Mouse (Mus musculus) neural tube, embryonic 12.5 days (tissue): Measurements from ENCODE around the gene Tas2r117. TPM values are rescaled to one million over a fixed set of nuclear protein-coding genes. Genes with fewer than 3 reads are reported as not detected.

Experiments
- ATAC-seq: fragments of 200-750 bp; cut with Nextera tagmentation; 2 replicates; pipeline ENCODE4 v1.8.0; 2017; ENCODE audit warnings: low read depth, mild to moderate bottlenecking, moderate TSS enrichment, moderate library complexity; ENCODE audit not compliant: low FRiP score
- H3K27ac ChIP-seq: fragments of 300-500 bp; sonication (generic); 2 replicates; pipeline ENCODE4 v1.5.1; 2016
- H3K27me3 ChIP-seq: fragments of 300-500 bp; sonication (generic); replicated peaks from 2 replicates; pipeline ENCODE4 v1.6.1; 2016; ENCODE audit warnings: mild to moderate bottlenecking
- H3K36me3 ChIP-seq: fragments of 300-500 bp; sonication (generic); 2 replicates; pipeline ENCODE4 v1.6.1; 2016; ENCODE audit warnings: mild to moderate bottlenecking
- H3K4me1 ChIP-seq: fragments of 300-500 bp; sonication (generic); 2 replicates; pipeline ENCODE4 v1.6.1; 2016
- H3K4me2 ChIP-seq: fragments of 300-500 bp; sonication (generic); replicated peaks from 2 replicates; pipeline ENCODE4 v1.6.1; 2016; ENCODE audit warnings: mild to moderate bottlenecking
- H3K4me3 ChIP-seq: fragments of 300-500 bp; sonication (generic); 2 replicates; pipeline ENCODE4 v1.5.1; 2016
- H3K9ac ChIP-seq: fragments of 300-500 bp; sonication (generic); 2 replicates; pipeline ENCODE4 v1.6.1; 2016; ENCODE audit warnings: mild to moderate bottlenecking
- H3K9me3 ChIP-seq: fragments of 300-500 bp; sonication (generic); 2 replicates; pipeline ENCODE4 v1.6.1; 2016; ENCODE audit warnings: mild to moderate bottlenecking
- WGBS: fragments of 180-500 bp; shearing (Covaris S2); methylation state at CpG from one replicate; pipeline ENCODE4 v1.1.7; 2016; 5-methylcytosine and 5-hydroxymethylcytosine counted together
- polyA plus RNA-seq: library from polyadenylated mRNA; unstranded; fragments of >200 nt; fragmentation: Nextera tagmentation; extraction: Ambion mirVana; gene quantifications from 2 replicates; pipeline ENCODE4 v1.2.1, GENCODE M21; 2016

The Tas2r117 gene
- polyA plus RNA-seq = not detected in 2 replicates

- no peak within 1 kb of the TSS for H3K4me3 ChIP-seq
- H3K9ac ChIP-seq = no peak within 1 kb of the TSS
- H3K36me3 ChIP-seq = no peaks in the 10 kb centered on the region
- no peak for ATAC-seq
- H3K27me3 ChIP-seq = no peaks in the 10 kb centered on the region
- no peak within 1 kb of the TSS for H3K27ac ChIP-seq
- WGBS = 83% methylated on average over 1 of the region's 1 CpGs
- H3K4me2 ChIP-seq = no peak within 1 kb of the TSS
- H3K9me3 ChIP-seq = no peaks in the 10 kb centered on the region
- no peaks in the 10 kb centered on the region for H3K4me1 ChIP-seq
Measured at GRCm38 (mm10) chr6:132802518-132802917, at the start of gene Tas2r117. Gene Tas2r117 (plus strand): TSS chr6:132802818.

DNA sequence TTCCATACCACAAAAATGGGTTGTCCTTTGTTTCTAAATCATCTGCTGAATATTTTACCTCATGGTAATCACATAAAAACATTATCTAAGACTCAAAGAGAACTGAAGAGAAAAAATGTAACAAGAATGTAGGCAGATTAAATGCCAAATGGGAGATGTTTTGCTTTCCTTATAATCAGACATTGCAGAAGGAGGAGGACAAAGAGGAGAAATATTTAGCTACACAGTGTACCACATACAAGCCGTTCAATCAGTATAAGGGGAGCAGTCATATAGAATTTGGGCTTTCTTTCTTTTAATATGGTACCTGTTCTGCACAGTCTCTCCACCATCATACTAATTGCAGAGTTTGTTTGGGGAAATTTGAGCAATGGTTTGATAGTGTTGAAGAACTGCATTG lies 48.2 kb upstream of the Tas2r117 start, which contains the start of gene Tas2r124:
Gene Tas2r124, plus strand, starts transcription at position 301 of the 400 bp plus-strand sequence.
- WGBS = 82% methylated on average over 1 of the region's 1 CpGs
- no peak within 1 kb of the TSS for H3K4me3 ChIP-seq
- no peaks in the 10 kb centered on the region for H3K4me1 ChIP-seq
- no peak within 1 kb of the TSS for H3K4me2 ChIP-seq
- H3K9me3 ChIP-seq = no peaks in the 10 kb centered on the region
- H3K27ac ChIP-seq = no peak within 1 kb of the TSS
- no peaks in the 10 kb centered on the region for H3K27me3 ChIP-seq
- H3K36me3 ChIP-seq = no peaks in the 10 kb centered on the region
- no peak within 1 kb of the TSS for H3K9ac ChIP-seq
- ATAC-seq = no peak

DNA sequence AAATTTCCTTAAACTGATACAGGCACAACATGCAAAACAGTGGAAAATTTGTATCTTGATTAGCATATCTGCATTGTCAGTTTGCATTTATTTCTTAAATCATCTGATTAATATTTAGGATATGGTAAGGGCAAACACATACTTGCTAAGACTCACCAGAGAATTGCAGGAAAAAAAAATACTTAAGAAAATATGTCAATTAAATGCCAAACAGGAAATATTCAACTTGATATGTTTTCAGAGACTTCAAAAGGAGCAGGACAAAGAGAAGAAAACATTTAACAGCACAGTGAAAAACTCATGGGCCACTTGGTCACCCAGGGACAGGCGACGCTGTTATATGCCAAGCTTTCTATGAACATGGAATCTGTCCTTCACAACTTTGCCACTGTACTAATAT lies 40.8 kb upstream of the Tas2r117 start, which contains the start of gene Tas2r102:
Gene Tas2r102, plus strand, starts transcription at position 301 of the 400 bp plus-strand sequence.
- no peaks in the 10 kb centered on the region for H3K36me3 ChIP-seq
- H3K9me3 ChIP-seq = no peaks in the 10 kb centered on the region
- H3K4me3 ChIP-seq = no peak within 1 kb of the TSS
- no peak within 1 kb of the TSS for H3K9ac ChIP-seq
- WGBS = 96% methylated on average over 2 of the region's 2 CpGs
- H3K27me3 ChIP-seq = no peaks in the 10 kb centered on the region
- ATAC-seq = no peak
- H3K27ac ChIP-seq = no peak within 1 kb of the TSS
- no peak within 1 kb of the TSS for H3K4me2 ChIP-seq
- no peaks in the 10 kb centered on the region for H3K4me1 ChIP-seq

- no peaks in the 10 kb centered on the region for H3K9me3 ChIP-seq
- no peaks in the 10 kb centered on the region for H3K4me1 ChIP-seq
- H3K4me2 ChIP-seq = no peak within 1 kb of the TSS
- no peak within 1 kb of the TSS for H3K27ac ChIP-seq
- no peak for ATAC-seq
- H3K4me3 ChIP-seq = no peak within 1 kb of the TSS
- no peaks in the 10 kb centered on the region for H3K27me3 ChIP-seq
- no peak within 1 kb of the TSS for H3K9ac ChIP-seq
- no peaks in the 10 kb centered on the region for H3K36me3 ChIP-seq
Measured at GRCm38 (mm10) chr6:132778062-132778461, 24.6 kb upstream of the Tas2r117 start, which contains the start of gene Tas2r136. Gene Tas2r136 (minus strand): TSS chr6:132778162.

- Histone ChIP-seq H3K27ac (no peak overlapping the region), H3K36me3 (no peaks in the 10 kb centered on the region), H3K27me3 (no peaks in the 10 kb centered on the region), H3K4me3 (no peak overlapping the region), H3K9me3 (peaks cover 25% of the 10 kb centered on the region), H3K4me1 (no peaks in the 10 kb centered on the region), H3K4me2 (no peak overlapping the region), H3K9ac (no peak overlapping the region)
- 20% methylated on average over 1 of the region's 1 CpGs for WGBS
- no peak for ATAC-seq
Measured at GRCm38 (mm10) chr6:132795393-132795792, 7.2 kb upstream of the Tas2r117 start.

DNA sequence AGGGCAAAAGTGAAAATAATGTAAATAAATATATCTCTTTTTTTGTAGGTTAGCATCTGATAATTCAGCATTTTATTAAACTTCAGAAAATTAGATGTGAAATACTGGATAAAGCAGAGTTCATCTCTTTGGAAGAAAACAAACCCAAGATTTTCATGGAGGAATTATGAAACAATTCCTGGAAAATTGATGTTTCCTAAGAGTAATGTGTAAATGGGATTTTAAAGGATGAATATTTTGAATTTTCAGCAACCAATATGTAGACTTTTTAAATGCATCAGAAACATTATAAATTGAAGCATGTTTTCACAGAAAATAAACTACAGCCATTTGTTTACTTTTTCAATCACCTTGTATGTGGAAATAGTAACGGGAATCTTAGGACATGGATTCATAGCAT lies 44.2 kb downstream of the Tas2r117 start, which contains the start of gene Tas2r123:
Gene Tas2r123, plus strand, starts transcription at position 301 of the 400 bp plus-strand sequence.
- H3K36me3 ChIP-seq = no peaks in the 10 kb centered on the region

More for the DNA sequence above, 44.2 kb downstream of the Tas2r117 start, which contains the start of gene Tas2r123:
- Histone ChIP-seq H3K4me1 (no peaks in the 10 kb centered on the region), H3K27ac (no peak within 1 kb of the TSS), H3K4me2 (no peak within 1 kb of the TSS), H3K9ac (no peak within 1 kb of the TSS), H3K27me3 (no peaks in the 10 kb centered on the region), H3K4me3 (no peak within 1 kb of the TSS), H3K9me3 (no peaks in the 10 kb centered on the region)
- ATAC-seq = no peak
- whole genome bisulfite sequencing = 86% methylated on average over 1 of the region's 1 CpGs

Other genes with a start within 250 kb of the Tas2r117 start
- gene Prh1, start 233.0 kb upstream of the Tas2r117 start, polyA plus RNA-seq = not detected in 2 replicates
- not detected in 2 replicates for gene Prp2, start 206.9 kb upstream of the Tas2r117 start, polyA plus RNA-seq
- gene A630073D07Rik, start 151.3 kb upstream of the Tas2r117 start, polyA plus RNA-seq = not detected in 2 replicates
- gene Tas2r120, start 145.9 kb upstream of the Tas2r117 start, polyA plus RNA-seq = not detected in 2 replicates
- gene Tas2r121, start 101.8 kb upstream of the Tas2r117 start, polyA plus RNA-seq = not detected in 2 replicates
- gene Tas2r122, start 90.9 kb upstream of the Tas2r117 start, polyA plus RNA-seq = not detected in 2 replicates
- gene Tas2r115, start 64.8 kb upstream of the Tas2r117 start, polyA plus RNA-seq = not detected in 2 replicates
- not detected in 2 replicates for gene Tas2r124, start 48.1 kb upstream of the Tas2r117 start, polyA plus RNA-seq
- not detected in 2 replicates for gene Tas2r102, start 40.7 kb upstream of the Tas2r117 start, polyA plus RNA-seq
- not detected in 2 replicates for gene Tas2r136, start 24.7 kb upstream of the Tas2r117 start, polyA plus RNA-seq
- gene Tas2r123, start 44.3 kb downstream of the Tas2r117 start, polyA plus RNA-seq = not detected in 2 replicates
- not detected in 2 replicates for gene Tas2r116, start 52.6 kb downstream of the Tas2r117 start, polyA plus RNA-seq
- not detected in 2 replicates for gene Tas2r110, start 65.2 kb downstream of the Tas2r117 start, polyA plus RNA-seq
- gene Tas2r113, start 90.2 kb downstream of the Tas2r117 start, polyA plus RNA-seq = not detected in 2 replicates
- gene Tas2r125, start 106.8 kb downstream of the Tas2r117 start, polyA plus RNA-seq = 0.22 and 0.43 TPM in 2 replicates
- gene Tas2r129, start 148.3 kb downstream of the Tas2r117 start, polyA plus RNA-seq = not detected in 2 replicates
- not detected in 2 replicates for gene Tas2r131, start 155.1 kb downstream of the Tas2r117 start, polyA plus RNA-seq
- not detected in 2 replicates for gene Tas2r109, start 178.1 kb downstream of the Tas2r117 start, polyA plus RNA-seq
- not detected in 2 replicates for gene Tas2r103, start 234.3 kb downstream of the Tas2r117 start, polyA plus RNA-seq